Mouse (Mus musculus) adrenal gland, postnatal 0 days (tissue): ENCODE results near the gene Slco3a1. TPM values are rescaled to one million over a fixed set of nuclear protein-coding genes. Genes with fewer than 3 reads are reported as not detected.

ENCODE experiments used
- microRNA-seq: library from miRNA; unstranded; fragments of <30 nt; microRNA quantifications from one replicate; pipeline ENCODE4, GENCODE M21; 2016; ENCODE audit warnings: borderline replicate concordance; ENCODE audit not compliant: insufficient number of aligned reads
- polyA plus RNA-seq: library from polyadenylated mRNA; unstranded; fragments of >200 nt; fragmentation: Nextera tagmentation; extraction: Ambion mirVana; gene quantifications from 2 replicates; pipeline ENCODE4 v1.2.1, GENCODE M21; 2015

Gene Slco3a1
- polyA plus RNA-seq: 22.5 and 30.2 TPM in 2 replicates

DNA sequence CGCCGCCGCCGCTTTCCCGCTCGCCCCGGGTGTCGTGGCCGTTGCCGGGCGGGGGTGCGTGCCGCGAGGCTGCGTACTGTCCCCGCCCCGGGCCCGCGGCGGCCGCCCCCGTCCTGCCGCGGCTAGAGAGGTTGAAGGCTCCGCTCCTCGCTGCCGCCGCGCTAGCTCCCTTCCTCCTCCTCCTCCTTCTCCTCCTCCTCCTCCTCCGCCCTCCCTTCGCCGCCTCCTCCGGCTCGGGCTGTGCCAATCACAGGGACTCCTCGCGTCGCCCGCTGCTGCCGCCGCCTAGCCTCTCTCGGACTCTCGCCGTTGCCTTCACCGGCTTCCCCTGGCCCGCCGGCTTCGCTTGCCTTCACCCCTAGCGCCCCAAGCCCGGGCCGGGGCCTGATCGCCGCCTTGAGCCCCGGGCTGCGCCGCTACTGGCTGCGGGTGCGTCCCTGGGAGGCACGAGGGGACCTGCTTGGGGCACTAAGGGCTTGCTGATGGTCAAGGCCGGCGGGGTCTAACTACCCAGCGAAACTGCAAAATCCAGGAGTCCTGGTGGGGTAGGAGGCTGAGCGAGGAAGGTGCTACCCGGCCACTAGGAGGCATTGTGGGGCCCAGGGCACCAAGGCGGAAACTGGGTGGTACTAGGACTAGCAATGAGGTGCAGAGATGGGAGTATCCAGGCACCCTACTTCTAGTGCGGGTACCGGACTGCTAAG, at the start of gene Slco3a1:
Gene Slco3a1, minus strand, starts transcription at position 173 of the 704 bp plus-strand sequence.

Small RNA genes within 50 kb of the gene (microRNA-seq; reads per million reads assigned to microRNA genes)
- not detected for gene Gm27459
